Mouse (Mus musculus): ENCODE data around the gene Zc3h13.

DNA sequence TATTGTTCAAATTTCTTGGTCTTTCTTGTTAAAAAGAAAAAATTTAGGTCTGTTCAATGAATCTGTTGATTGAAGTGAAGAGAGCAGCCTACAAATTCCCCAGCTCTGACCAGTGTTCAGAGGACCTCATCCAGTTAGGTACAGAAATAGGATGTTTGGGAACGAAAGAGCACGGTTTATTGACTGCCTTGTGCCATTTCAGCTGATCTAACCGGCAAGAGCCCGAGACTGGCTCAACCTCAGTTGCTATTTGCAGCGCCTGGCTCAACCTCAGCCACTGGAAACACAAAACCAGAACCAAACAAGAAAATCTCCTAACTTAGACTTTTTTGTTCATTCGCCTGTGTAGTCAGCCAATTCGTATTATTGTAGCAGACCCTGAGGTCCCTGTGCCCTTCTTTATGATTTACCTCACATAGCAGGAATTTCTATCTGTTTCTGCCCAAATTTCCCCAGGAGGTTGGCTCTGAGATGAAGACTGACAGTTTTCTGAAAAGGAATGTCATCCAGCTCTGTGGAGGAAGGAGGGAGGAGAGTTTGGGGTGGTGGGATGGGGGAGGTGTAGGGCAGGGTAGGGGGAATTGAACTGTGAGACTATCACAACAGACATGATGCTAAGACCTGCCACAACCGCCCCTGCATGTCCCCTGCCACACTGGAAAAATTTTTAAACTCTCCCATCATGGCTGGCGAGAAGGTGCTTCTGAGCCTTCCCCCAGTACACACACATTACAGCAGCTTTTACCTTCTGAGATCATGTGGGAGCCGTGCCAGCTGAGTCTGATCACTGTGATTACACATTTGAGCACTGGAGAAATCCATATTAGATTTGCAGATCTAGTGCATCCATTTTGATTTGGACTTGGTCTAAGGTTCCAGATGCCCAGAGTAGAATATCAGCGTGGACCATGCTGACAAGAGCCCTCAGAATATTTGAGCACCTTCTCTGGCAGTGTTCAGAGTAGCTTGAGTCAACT, 37.9 kb upstream of the Zc3h13 start:
- no peak for TF ChIP-seq POLR2A (IDR thresholded peaks at IDR 0.05; ENCODE audit: control insufficient read depth, extremely low read depth, insufficient read depth, low read length, poor library complexity)
- TF ChIP-seq CTCF (IDR thresholded peaks at IDR 0.05; ENCODE audit: borderline replicate concordance, control insufficient read depth, extremely low read depth, insufficient read depth, low read length, poor library complexity) = no peak

Data from thymus, adult 2 months (tissue).